Mouse (Mus musculus) neural tube, embryonic 15.5 days (tissue): ENCODE data around the gene Zbtb7b. TPM values are rescaled to one million over a fixed set of nuclear protein-coding genes. Genes with fewer than 3 reads are reported as not detected.

Experiments used
- ATAC-seq: fragments of 200-750 bp; cut with Nextera tagmentation; 2 replicates; pipeline ENCODE4 v1.8.0; 2017; ENCODE audit warnings: mild to moderate bottlenecking, moderate TSS enrichment, moderate library complexity; ENCODE audit not compliant: low FRiP score
- H3K27ac ChIP-seq: fragments of 300-500 bp; sonication (generic); replicated peaks from 2 replicates; pipeline ENCODE4 v1.5.1; 2015; ENCODE audit warnings: mild to moderate bottlenecking, inconsistent platforms
- H3K27me3 ChIP-seq: fragments of 300-500 bp; sonication (generic); replicated peaks from 2 replicates; pipeline ENCODE4 v1.6.1; 2015; ENCODE audit warnings: inconsistent platforms
- H3K36me3 ChIP-seq: fragments of 300-500 bp; sonication (generic); 2 replicates; pipeline ENCODE4 v1.6.1; 2015; ENCODE audit warnings: inconsistent platforms
- H3K4me1 ChIP-seq: fragments of 300-500 bp; sonication (generic); 2 replicates; pipeline ENCODE4 v1.6.1; 2015; ENCODE audit warnings: inconsistent platforms
- H3K4me2 ChIP-seq: fragments of 300-500 bp; sonication (generic); 2 replicates; pipeline ENCODE4 v1.6.1; 2015; ENCODE audit warnings: inconsistent platforms, mild to moderate bottlenecking, moderate library complexity
- H3K4me3 ChIP-seq: fragments of 300-500 bp; sonication (generic); replicated peaks from 2 replicates; pipeline ENCODE4 v1.5.1; 2015; ENCODE audit warnings: mild to moderate bottlenecking, inconsistent platforms
- H3K9ac ChIP-seq: fragments of 300-500 bp; sonication (generic); replicated peaks from 2 replicates; pipeline ENCODE4 v1.6.1; 2015; ENCODE audit warnings: mild to moderate bottlenecking, inconsistent platforms
- H3K9me3 ChIP-seq: fragments of 300-500 bp; sonication (generic); replicated peaks from 2 replicates; pipeline ENCODE4 v1.6.1; 2016; ENCODE audit warnings: inconsistent platforms
- WGBS: fragments of 180-500 bp; shearing (Covaris S2); methylation state at CpG from one replicate; pipeline ENCODE4 v1.1.7; 2015; ENCODE audit warnings: mixed read lengths; 5-methylcytosine and 5-hydroxymethylcytosine counted together
- polyA plus RNA-seq: library from polyadenylated mRNA; unstranded; fragments of >200 nt; fragmentation: Nextera tagmentation; extraction: Ambion mirVana; gene quantifications from 2 replicates; pipeline ENCODE4 v1.2.1, GENCODE M21; 2015

The Zbtb7b gene
- polyA plus RNA-seq, 1 experiment from 2014 or later = 0.73 TPM

- Histone ChIP-seq H3K36me3 (peaks cover 19% of the 10 kb centered on the region), H3K4me3 (peak overlapping the region; percentile 60), H3K4me1 (peaks cover 46% of the 10 kb centered on the region), H3K9me3 (no peaks in the 10 kb centered on the region), H3K27me3 (no peaks in the 10 kb centered on the region), H3K9ac (peak overlapping the region; percentile 41), H3K27ac (peak overlapping the region; percentile 89), H3K4me2 (peak overlapping the region; percentile 90)
- peak; percentile 70 for ATAC-seq
- WGBS = 0% methylated on average over 20 of the region's 20 CpGs
Observed at GRCm38 (mm10) chr3:89417840-89418169, 23.2 kb upstream of the Zbtb7b start.

DNA sequence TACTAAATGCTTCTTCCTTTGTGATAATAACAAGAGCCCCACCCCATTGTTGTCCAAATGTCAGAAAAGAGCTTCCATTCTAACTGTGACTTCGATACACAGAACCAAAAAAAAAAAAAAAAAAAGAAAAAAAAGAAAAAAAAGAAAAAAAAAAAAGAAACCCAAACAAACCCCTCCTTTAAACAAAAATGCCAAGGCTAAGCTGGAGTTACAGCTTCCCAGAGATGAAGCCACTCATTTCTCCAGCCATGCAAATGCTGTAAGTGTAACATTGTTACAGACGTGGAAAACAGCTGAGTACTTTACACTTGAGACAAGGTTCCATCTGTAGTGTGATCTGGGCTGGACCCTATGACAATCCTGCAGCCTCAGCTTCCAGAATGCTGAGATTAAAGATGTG, 22.6 kb upstream of the Zbtb7b start:
- H3K4me2 ChIP-seq = peak overlapping the region; percentile 90
- H3K4me1 ChIP-seq = peaks cover 44% of the 10 kb centered on the region
- H3K9me3 ChIP-seq = no peaks in the 10 kb centered on the region
- no peak for ATAC-seq
- H3K27ac ChIP-seq = peak overlapping the region; percentile 89
- H3K4me3 ChIP-seq = peak overlapping the region; percentile 60
- no peaks in the 10 kb centered on the region for H3K27me3 ChIP-seq
- WGBS = 32% methylated on average over 2 of the region's 2 CpGs
- peaks cover 19% of the 10 kb centered on the region for H3K36me3 ChIP-seq
- peak overlapping the region; percentile 41 for H3K9ac ChIP-seq

GRCm38 (mm10) chr3:89416158-89416557, 21.6 kb upstream of the Zbtb7b start:
- 96% methylated on average over 8 of the region's 8 CpGs for WGBS
- no peak overlapping the region for H3K9ac ChIP-seq
- H3K27ac ChIP-seq = no peak overlapping the region
- no peaks in the 10 kb centered on the region for H3K9me3 ChIP-seq
- no peak overlapping the region for H3K4me3 ChIP-seq
- no peaks in the 10 kb centered on the region for H3K27me3 ChIP-seq
- ATAC-seq = no peak
- peaks cover 37% of the 10 kb centered on the region for H3K4me1 ChIP-seq
- peaks cover 19% of the 10 kb centered on the region for H3K36me3 ChIP-seq
- H3K4me2 ChIP-seq = no peak overlapping the region

DNA sequence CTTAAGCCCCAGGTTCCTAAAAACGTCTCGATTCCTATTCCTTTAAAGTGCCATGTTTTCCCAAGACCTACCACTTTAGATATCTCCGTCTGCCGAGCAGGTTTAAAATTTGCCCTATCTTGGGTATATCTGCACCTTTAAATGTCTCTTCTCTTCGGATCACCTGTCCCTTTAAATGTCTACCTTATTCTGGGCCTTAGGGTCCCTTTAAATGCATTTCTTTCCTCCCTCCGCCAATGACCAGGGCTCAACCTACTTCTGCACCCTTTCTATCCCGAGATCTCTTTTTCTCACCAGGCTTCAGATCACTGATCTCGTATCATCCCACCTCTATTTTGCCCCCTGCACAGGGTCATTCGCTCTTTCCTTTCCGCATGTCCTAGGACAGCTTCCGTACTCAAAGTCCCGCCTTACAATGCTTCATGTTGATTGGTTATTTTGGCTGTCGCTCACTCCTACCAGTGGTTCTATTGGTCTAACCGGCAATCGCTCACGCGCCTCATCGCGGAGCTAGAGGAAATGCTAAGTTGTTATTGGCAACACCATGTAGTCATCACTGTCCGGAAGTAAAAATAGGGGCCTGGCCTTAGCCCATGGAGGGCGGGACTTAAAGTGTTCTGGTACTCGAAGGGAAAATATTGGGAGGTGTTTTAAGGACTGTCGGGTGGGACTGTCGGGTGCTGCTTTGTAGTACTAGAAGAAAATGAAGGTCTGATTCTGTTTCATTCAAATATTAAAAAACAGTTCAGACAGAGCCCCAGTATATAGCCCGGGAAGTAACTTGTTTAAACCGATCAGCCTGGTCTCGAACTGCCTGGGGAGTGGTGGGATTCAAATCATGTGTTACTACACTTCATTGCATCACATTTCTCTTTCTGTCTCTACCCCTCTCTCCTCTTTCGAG, 17.2 kb upstream of the Zbtb7b start, which contains the start of gene Flad1:
Gene Flad1, minus strand, starts transcription at position 381 of the 904 bp plus-strand sequence.
- H3K27ac ChIP-seq = peak within 1 kb of the TSS; percentile 72
- peak; percentile 98 for ATAC-seq
- WGBS = 6% methylated on average over 28 of the region's 28 CpGs
- H3K36me3 ChIP-seq = peaks cover 24% of the 10 kb centered on the region
- no peaks in the 10 kb centered on the region for H3K27me3 ChIP-seq
- H3K9me3 ChIP-seq = no peaks in the 10 kb centered on the region
- H3K4me2 ChIP-seq = peak within 1 kb of the TSS; percentile 80
- peak within 1 kb of the TSS; percentile 55 for H3K4me3 ChIP-seq
- H3K9ac ChIP-seq = peak within 1 kb of the TSS; percentile 56
- peaks cover 20% of the 10 kb centered on the region for H3K4me1 ChIP-seq

GRCm38 (mm10) chr3:89410864-89411263, 16.3 kb upstream of the Zbtb7b start:
- WGBS = 83% methylated on average over 10 of the region's 10 CpGs
- Histone ChIP-seq H3K4me1 (peaks cover 18% of the 10 kb centered on the region), H3K27ac (peak overlapping the region; percentile 72), H3K27me3 (no peaks in the 10 kb centered on the region), H3K9me3 (no peaks in the 10 kb centered on the region), H3K9ac (peak overlapping the region; percentile 56), H3K4me2 (peak overlapping the region; percentile 80), H3K36me3 (peaks cover 23% of the 10 kb centered on the region), H3K4me3 (peak overlapping the region; percentile 55)
- no peak; the same call in 1 of the 2 replicates for ATAC-seq

GRCm38 (mm10) chr3:89409701-89410100, 15.1 kb upstream of the Zbtb7b start:
- Histone ChIP-seq H3K27ac (no peak overlapping the region), H3K4me1 (peaks cover 18% of the 10 kb centered on the region), H3K4me2 (no peak overlapping the region), H3K36me3 (peaks cover 19% of the 10 kb centered on the region), H3K9ac (no peak overlapping the region), H3K9me3 (no peaks in the 10 kb centered on the region), H3K27me3 (no peaks in the 10 kb centered on the region), H3K4me3 (no peak overlapping the region)
- WGBS = 98% methylated on average over 3 of the region's 3 CpGs
- ATAC-seq = no peak

DNA sequence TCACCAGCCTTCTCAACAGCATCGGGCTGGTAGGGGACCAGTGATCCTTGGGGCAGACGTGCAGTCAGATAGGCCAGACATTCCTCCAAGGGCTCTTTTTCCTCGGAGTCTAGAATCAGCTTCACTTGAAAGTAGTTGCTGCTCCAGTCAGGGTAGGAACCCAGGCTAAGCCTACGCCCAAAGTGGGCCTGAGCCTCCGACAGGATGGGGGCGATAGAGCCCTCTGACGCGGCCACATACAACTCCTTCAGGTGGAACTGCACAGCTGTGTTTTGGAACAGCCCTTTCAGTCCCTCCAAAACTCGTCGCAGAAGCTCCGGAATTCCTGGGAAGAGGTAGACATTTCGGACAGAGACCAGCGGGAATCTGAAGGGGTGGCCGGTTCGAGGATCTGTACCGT, 13.9 kb upstream of the Zbtb7b start:
- H3K4me2 ChIP-seq = no peak overlapping the region
- no peak overlapping the region for H3K9ac ChIP-seq
- no peaks in the 10 kb centered on the region for H3K9me3 ChIP-seq
- no peak overlapping the region for H3K27ac ChIP-seq
- H3K27me3 ChIP-seq = no peaks in the 10 kb centered on the region
- no peak overlapping the region for H3K4me3 ChIP-seq
- no peak for ATAC-seq
- H3K36me3 ChIP-seq = peaks cover 21% of the 10 kb centered on the region
- WGBS = 68% methylated on average over 16 of the region's 16 CpGs
- H3K4me1 ChIP-seq = peaks cover 18% of the 10 kb centered on the region

DNA sequence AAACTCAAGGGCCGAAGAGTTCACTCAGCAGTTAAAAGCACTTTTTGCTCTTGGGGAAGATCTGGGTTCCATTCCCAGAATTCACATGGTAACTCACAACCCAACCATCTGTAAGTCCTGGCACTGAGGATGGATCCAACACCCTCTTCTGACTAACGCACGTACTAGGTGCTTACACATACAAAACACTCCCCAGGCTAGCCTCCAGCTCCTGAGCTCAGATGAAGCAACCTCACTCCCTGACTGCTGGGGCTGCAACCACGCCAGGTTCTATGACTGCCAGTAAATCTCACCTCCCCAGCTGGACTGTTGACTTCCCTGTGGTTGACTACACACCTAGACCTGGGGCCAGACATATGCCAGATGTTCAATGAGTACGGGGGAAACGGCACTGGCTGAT, 12.3 kb upstream of the Zbtb7b start:
- no peak overlapping the region for H3K4me2 ChIP-seq
- peaks cover 13% of the 10 kb centered on the region for H3K4me1 ChIP-seq
- H3K36me3 ChIP-seq = peaks cover 37% of the 10 kb centered on the region
- H3K27ac ChIP-seq = no peak overlapping the region
- no peaks in the 10 kb centered on the region for H3K9me3 ChIP-seq
- WGBS = 94% methylated on average over 6 of the region's 6 CpGs
- no peak overlapping the region for H3K9ac ChIP-seq
- H3K4me3 ChIP-seq = no peak overlapping the region
- no peaks in the 10 kb centered on the region for H3K27me3 ChIP-seq
- no peak for ATAC-seq

- H3K36me3 ChIP-seq = peaks cover 47% of the 10 kb centered on the region
- ATAC-seq = no peak
- WGBS = 83% methylated on average over 5 of the region's 5 CpGs
- H3K4me1 ChIP-seq = no peaks in the 10 kb centered on the region
- H3K4me3 ChIP-seq = no peak within 1 kb of the TSS
- no peak within 1 kb of the TSS for H3K9ac ChIP-seq
- H3K4me2 ChIP-seq = no peak within 1 kb of the TSS
- no peaks in the 10 kb centered on the region for H3K9me3 ChIP-seq
- H3K27ac ChIP-seq = no peak within 1 kb of the TSS
- H3K27me3 ChIP-seq = 0 out of 2 replicates have a peak, but pooled peaks cover 4% of the 10 kb centered on the region
Observed at GRCm38 (mm10) chr3:89402693-89403092, 8.1 kb upstream of the Zbtb7b start, which contains the start of gene Lenep. Gene Lenep, minus strand, starts transcription at chr3:89402793.

DNA sequence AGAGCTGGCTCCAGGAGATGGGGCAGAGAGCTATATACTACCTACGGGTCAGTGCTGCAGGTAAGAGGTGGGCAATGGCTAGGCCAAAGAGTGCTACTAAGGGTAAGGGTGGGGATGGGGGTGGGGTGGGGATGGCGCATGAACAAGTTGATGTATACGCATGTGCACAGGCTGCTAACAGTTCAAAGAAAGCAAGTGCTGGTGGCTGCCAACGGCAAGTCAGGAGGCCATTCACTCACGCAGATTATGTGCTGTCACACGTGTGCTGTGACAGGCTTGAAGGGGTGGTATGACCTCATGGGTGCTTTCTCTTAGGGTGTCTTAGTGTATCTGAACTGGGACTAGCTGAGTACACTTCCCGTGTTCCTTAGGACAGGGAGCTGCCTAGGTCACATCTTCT, 6.8 kb upstream of the Zbtb7b start:
- no peaks in the 10 kb centered on the region for H3K9me3 ChIP-seq
- no peak overlapping the region for H3K4me2 ChIP-seq
- no peak overlapping the region for H3K4me3 ChIP-seq
- H3K9ac ChIP-seq = no peak overlapping the region
- H3K36me3 ChIP-seq = peaks cover 45% of the 10 kb centered on the region
- H3K4me1 ChIP-seq = peaks cover 4% of the 10 kb centered on the region; the same call in 1 of the 2 replicates
- WGBS = 91% methylated on average over 7 of the region's 7 CpGs
- H3K27me3 ChIP-seq = peaks cover 8% of the 10 kb centered on the region; the same call in 1 of the 2 replicates
- ATAC-seq = no peak
- no peak overlapping the region for H3K27ac ChIP-seq

DNA sequence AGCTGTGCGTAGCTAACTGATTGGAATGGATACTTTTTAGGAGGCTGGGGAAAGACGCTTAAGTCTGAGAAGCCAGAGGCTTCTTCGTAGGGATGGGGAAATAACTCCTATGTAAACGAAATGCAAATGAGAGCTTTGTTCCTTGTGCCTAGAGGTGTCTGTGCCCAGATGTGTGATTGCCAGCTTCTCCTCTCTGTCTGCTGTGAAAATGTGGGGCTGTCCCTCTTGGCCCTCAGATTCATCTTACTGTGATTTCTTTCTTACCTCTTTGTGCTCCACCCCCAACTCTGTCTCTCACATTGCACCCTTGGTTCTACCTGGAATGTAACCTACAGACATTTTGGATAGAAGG, 2.1 kb upstream of the Zbtb7b start:
- peaks cover 10% of the 10 kb centered on the region for H3K36me3 ChIP-seq
- H3K4me3 ChIP-seq = peak overlapping the region; percentile 48; the same call in 1 of the 2 replicates
- no peak overlapping the region for H3K9ac ChIP-seq
- WGBS = under 1% methylated on average over 4 of the region's 4 CpGs
- peaks cover 50% of the 10 kb centered on the region for H3K4me1 ChIP-seq
- peaks cover 30% of the 10 kb centered on the region for H3K27me3 ChIP-seq
- H3K4me2 ChIP-seq = peak overlapping the region; percentile 97
- H3K27ac ChIP-seq = no peak overlapping the region
- ATAC-seq = no peak
- no peaks in the 10 kb centered on the region for H3K9me3 ChIP-seq
